Mouse (Mus musculus) liver, adult 2 months (tissue): ENCODE results near the gene Herc3. TPM values are rescaled to one million over a fixed set of nuclear protein-coding genes. Genes with fewer than 3 reads are reported as not detected.
A peak's percentile ranks its signal among the peaks of the same experiment; 100 is the strongest.

Experiments
- DNase-seq: peaks from one replicate; pipeline ENCODE4 v3.0.0-alpha.2; 2011; ENCODE audit warnings: low read depth, low spot score; ENCODE audit errors: extremely low read depth
- H3K27ac ChIP-seq: fragments of 200-500 bp; replicated peaks from 2 replicates; pipeline ENCODE4 v1.5.1; 2012; ENCODE audit warnings: low read depth, mild to moderate bottlenecking, control low read depth, inconsistent platforms, low read length; ENCODE audit not compliant: insufficient read depth
- H3K27me3 ChIP-seq: fragments of 200-500 bp; 2 replicates; pipeline ENCODE4 v1.6.1; 2012; ENCODE audit warnings: mild to moderate bottlenecking, moderate library complexity, low read length, inconsistent platforms; ENCODE audit not compliant: control insufficient read depth, insufficient read depth
- H3K36me3 ChIP-seq: fragments of 200-500 bp; 2 replicates; pipeline ENCODE4 v1.6.1; 2012; ENCODE audit warnings: low read length, inconsistent platforms; ENCODE audit not compliant: control insufficient read depth, insufficient read depth
- H3K4me1 ChIP-seq: fragments of 200-500 bp; 2 replicates; pipeline ENCODE4 v1.6.1; 2011; ENCODE audit warnings: low read length; ENCODE audit not compliant: control insufficient read depth, insufficient read depth
- H3K4me3 ChIP-seq: fragments of 200-500 bp; 2 replicates; pipeline ENCODE4 v1.5.1; 2011; ENCODE audit warnings: low read depth, mild to moderate bottlenecking, control low read depth, low read length, moderate library complexity; ENCODE audit not compliant: insufficient read depth
- H3K79me2 ChIP-seq: fragments of 200-500 bp; 2 replicates; pipeline ENCODE4 v1.6.1; 2012; ENCODE audit warnings: inconsistent platforms, mild to moderate bottlenecking, low read length, moderate library complexity; ENCODE audit not compliant: control insufficient read depth, insufficient read depth
- H3K9ac ChIP-seq: fragments of 200-500 bp; 2 replicates; pipeline ENCODE4 v1.6.1; 2012; ENCODE audit warnings: low read depth, mild to moderate bottlenecking, control low read depth, inconsistent platforms, low read length
- CTCF ChIP-seq: fragments of 200-500 bp; IDR thresholded peaks from 2 replicates; pipeline ENCODE4 v1.5.1; 2011; ENCODE audit warnings: low read depth, low read length, control low read depth
- POLR2A ChIP-seq: fragments of 200-500 bp; IDR thresholded peaks from 2 replicates; pipeline ENCODE4 v1.6.1; 2011; ENCODE audit warnings: low read length, control low read depth; ENCODE audit not compliant: insufficient read depth; ENCODE audit errors: extremely low read depth
- WGBS: fragments of 180-500 bp; shearing (Covaris S2); methylation state at CpG from one replicate; pipeline ENCODE4 v1.1.7; 2018; 5-methylcytosine and 5-hydroxymethylcytosine counted together
- polyA plus RNA-seq: library from polyadenylated mRNA; depleted of rRNA; stranded (reverse); fragments of >200 nt; gene quantifications from 2 replicates; pipeline ENCODE4 v1.2.3, GENCODE M21; 2012
- total RNA-seq: library from RNA; depleted of rRNA; stranded (reverse); fragments of >200 nt; gene quantifications from 2 replicates; pipeline ENCODE4 v1.2.3, GENCODE M21; 2014

Gene Herc3
- total and polyA plus RNA-seq, 2 experiments: 3.5 to 10.3 TPM

GRCm38 (mm10) chr6:58846850-58847692, 15.8 kb downstream of the Herc3 start:
- Histone ChIP-seq H3K4me3 (no peak overlapping the region), H3K9ac (no peak overlapping the region), H3K4me1 (peaks cover 2% of the 10 kb centered on the region; the same call in 1 of the 2 replicates), H3K36me3 (peaks cover 4% of the 10 kb centered on the region; the same call in 1 of the 2 replicates), H3K79me2 (no peaks in the 10 kb centered on the region), H3K27ac (no peak overlapping the region), H3K27me3 (no peaks in the 10 kb centered on the region)
- 77% methylated on average over 9 of the region's 9 CpGs for WGBS
- no peak for TF ChIP-seq POLR2A
- TF ChIP-seq CTCF: no peak
- peak; percentile 6 for DNase-seq

- no peaks in the 10 kb centered on the region for H3K79me2 ChIP-seq
- H3K9ac ChIP-seq: no peak overlapping the region
- WGBS: 79% methylated on average over 5 of the region's 5 CpGs
- no peak for TF ChIP-seq CTCF
- TF ChIP-seq POLR2A: no peak
- no peaks in the 10 kb centered on the region for H3K4me1 ChIP-seq
- no peak overlapping the region for H3K4me3 ChIP-seq
- peaks cover 4% of the 10 kb centered on the region; the same call in 1 of the 2 replicates for H3K36me3 ChIP-seq
- no peak for DNase-seq
- no peak overlapping the region for H3K27ac ChIP-seq
- H3K27me3 ChIP-seq: no peaks in the 10 kb centered on the region
These were observed 16.6 kb downstream of the Herc3 start for GRCm38 (mm10) chr6:58847836-58848235.

GRCm38 (mm10) chr6:58849356-58849755, 18.1 kb downstream of the Herc3 start:
- Histone ChIP-seq H3K27me3 (no peaks in the 10 kb centered on the region), H3K4me3 (no peak overlapping the region), H3K27ac (no peak overlapping the region), H3K79me2 (no peaks in the 10 kb centered on the region), H3K4me1 (no peaks in the 10 kb centered on the region), H3K36me3 (peaks cover 4% of the 10 kb centered on the region; the same call in 1 of the 2 replicates), H3K9ac (no peak overlapping the region)
- DNase-seq: no peak
- 92% methylated on average over 5 of the region's 5 CpGs for WGBS
- TF ChIP-seq POLR2A: no peak
- TF ChIP-seq CTCF: no peak

- TF ChIP-seq POLR2A (no peak), CTCF (no peak)
- 81% methylated on average over 10 of the region's 10 CpGs for WGBS
- DNase-seq: no peak
- H3K27me3 ChIP-seq: no peaks in the 10 kb centered on the region
- H3K27ac ChIP-seq: no peak overlapping the region
- H3K79me2 ChIP-seq: no peaks in the 10 kb centered on the region
- no peak overlapping the region for H3K9ac ChIP-seq
- peaks cover 18% of the 10 kb centered on the region; the same call in 1 of the 2 replicates for H3K36me3 ChIP-seq
- H3K4me1 ChIP-seq: no peaks in the 10 kb centered on the region
- H3K4me3 ChIP-seq: no peak overlapping the region
These were observed 24.6 kb downstream of the Herc3 start for GRCm38 (mm10) chr6:58855676-58856367.

GRCm38 (mm10) chr6:58856494-58856893, 25.2 kb downstream of the Herc3 start:
- 84% methylated on average over 2 of the region's 2 CpGs for WGBS
- H3K79me2 ChIP-seq: no peaks in the 10 kb centered on the region
- H3K4me3 ChIP-seq: no peak overlapping the region
- no peaks in the 10 kb centered on the region for H3K4me1 ChIP-seq
- no peaks in the 10 kb centered on the region for H3K27me3 ChIP-seq
- no peak for TF ChIP-seq POLR2A
- TF ChIP-seq CTCF: no peak
- H3K9ac ChIP-seq: no peak overlapping the region
- H3K36me3 ChIP-seq: peaks cover 18% of the 10 kb centered on the region; the same call in 1 of the 2 replicates
- DNase-seq: no peak
- peak overlapping the region; percentile 52 for H3K27ac ChIP-seq

GRCm38 (mm10) chr6:58859517-58859916, 28.3 kb downstream of the Herc3 start:
- Histone ChIP-seq H3K27ac (no peak overlapping the region), H3K79me2 (no peaks in the 10 kb centered on the region), H3K9ac (no peak overlapping the region), H3K36me3 (peaks cover 21% of the 10 kb centered on the region), H3K4me1 (no peaks in the 10 kb centered on the region), H3K27me3 (no peaks in the 10 kb centered on the region), H3K4me3 (no peak overlapping the region)
- DNase-seq: no peak
- TF ChIP-seq POLR2A (no peak), CTCF (no peak)
- 96% methylated on average over 4 of the region's 4 CpGs for WGBS
